Comparison of ENCODE assay signal across 10 mouse cellular contexts in the genomic region with DNA sequence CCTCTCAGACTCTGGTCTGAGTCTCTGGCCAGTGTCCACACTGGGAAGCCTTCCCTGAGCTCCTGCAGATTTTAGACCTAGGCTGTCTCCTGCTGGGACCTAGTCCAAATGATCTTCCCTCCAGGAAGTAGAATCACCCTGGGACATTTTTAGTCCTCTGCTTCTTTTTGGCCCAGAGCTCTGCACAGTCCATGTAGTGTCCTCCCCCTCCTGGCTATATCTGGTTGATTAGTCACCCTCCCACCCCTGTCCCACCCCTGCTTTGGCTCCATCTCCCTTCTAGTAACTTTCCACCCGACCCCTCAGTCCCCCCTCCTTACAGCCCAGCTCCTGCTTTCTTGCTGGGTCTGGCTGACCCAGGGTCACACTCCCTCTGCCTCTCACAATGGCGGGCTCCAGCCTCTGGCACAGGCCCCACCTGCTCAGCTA. TPM values are rescaled to one million over a fixed set of nuclear protein-coding genes. Genes with fewer than 3 reads are reported as not detected.
A peak's percentile ranks its signal among the peaks of the same experiment; 100 is the strongest.
DNase-seq lines count a peak whose midpoint lies in the region; ATAC-seq and TF ChIP-seq lines count a peak whose summit lies in the region.
"Had no signal": no experiment of that assay in that cellular context is flagged by ENCODE, and none has a peak within 500 bp of the region (broad histone marks: within the 10 kb centered on the region; RNA-seq: fewer than 3 reads in every experiment).

No protein-coding gene starts in this region.

- no peaks in the 10 kb centered on the region for H3K27me3 ChIP-seq in kidney, adult 2 months (replicated peaks; ENCODE audit: control insufficient read depth, insufficient read depth, low read length)
- no peaks in the 10 kb centered on the region for H3K27me3 ChIP-seq in forebrain, embryonic 14.5 days (replicated peaks; ENCODE audit: control insufficient read depth, insufficient read depth, low read length)

- no peak overlapping the region; the same call in none of the 2 replicates for H3K27ac ChIP-seq in kidney, adult 2 months (ENCODE audit: insufficient read depth, low read depth, low read length)
- H3K27ac ChIP-seq in embryonic fibroblast, embryonic 13.5 days (ENCODE audit: insufficient read depth, low read length): peak overlapping the region; percentile 7
- H3K27ac ChIP-seq in forebrain, embryonic 14.5 days (ENCODE audit: low read depth, low read length): no peak overlapping the region

- no peak overlapping the region for H3K9ac ChIP-seq in forebrain, embryonic 14.5 days (ENCODE audit: low read length)

- intact Hi-C loops in heart, postnatal 36 days (cut with DNase I): no loop called here

- TF ChIP-seq POLR2A in kidney, adult 2 months (IDR thresholded peaks at IDR 0.05; ENCODE audit: low read depth, low read length): no peak
- no peak for TF ChIP-seq POLR2A in embryonic fibroblast, embryonic 13.5 days (IDR thresholded peaks at IDR 0.05; ENCODE audit: low read depth, low read length)

- H3K4me3 ChIP-seq in kidney, adult 2 months (ENCODE audit: insufficient read depth, low read depth, low read length): no peak overlapping the region
- H3K4me3 ChIP-seq in embryonic fibroblast, embryonic 13.5 days (ENCODE audit: insufficient read depth, low read length): no peak overlapping the region
- H3K4me3 ChIP-seq in forebrain, embryonic 14.5 days (ENCODE audit: low read depth, low read length): no peak overlapping the region
- H3K4me3 ChIP-seq: myocyte had no signal

- H3K4me1 ChIP-seq in kidney, adult 2 months (ENCODE audit: control insufficient read depth, insufficient read depth, low read length): peaks cover 12% of the 10 kb centered on the region
- H3K4me1 ChIP-seq in embryonic fibroblast, embryonic 13.5 days (ENCODE audit: control insufficient read depth, insufficient read depth, low read length): 0 out of 2 replicates have a peak, but pooled peaks cover 3% of the 10 kb centered on the region
- no peaks in the 10 kb centered on the region for H3K4me1 ChIP-seq in forebrain, embryonic 14.5 days (ENCODE audit: control insufficient read depth, insufficient read depth, low read length)

- peak; percentile 77 for DNase-seq in kidney, adult 2 months
- DNase-seq in kidney, adult 11 months: no peak
- DNase-seq in heart, postnatal 36 days: peak; percentile 63 to 64
- peak; percentile 53 for DNase-seq in lung, postnatal 25 days (ENCODE audit: low spot score)
- no peak for DNase-seq in layer of hippocampus, adult 8-10 months (ENCODE audit: low spot score in 2 of 2)
- no peak for DNase-seq in frontal cortex, postnatal 36 days (ENCODE audit: low spot score in 2 of 2)
- no peak for DNase-seq in forebrain, embryonic 14.5 days (ENCODE audit: low spot score)
- DNase-seq: cerebellum, adult 8-10 months had no signal

- WGBS in kidney, adult 2 months: 25% methylated on average over 2 of the region's 2 CpGs
- WGBS in forebrain, embryonic 14.5 days: 14% methylated on average over 2 of the region's 2 CpGs

- no peak overlapping the region for H3K4me2 ChIP-seq in forebrain, embryonic 14.5 days (ENCODE audit: low read length)

- no peak for TF ChIP-seq CTCF in kidney, adult 2 months (conservative IDR thresholded peaks at IDR 0.05; ENCODE audit: insufficient read depth, insufficient read length, low read depth, low read length)
- TF ChIP-seq CTCF in embryonic fibroblast, embryonic 13.5 days (IDR thresholded peaks at IDR 0.05; ENCODE audit: borderline replicate concordance, insufficient read depth, low read length): no peak

- no peaks in the 10 kb centered on the region for H3K36me3 ChIP-seq in kidney, adult 2 months (ENCODE audit: control insufficient read depth, insufficient read depth, low read length)
- no peaks in the 10 kb centered on the region for H3K36me3 ChIP-seq in forebrain, embryonic 14.5 days (ENCODE audit: control insufficient read depth, insufficient read depth, low read length)

- H3K9me3 ChIP-seq in forebrain, embryonic 14.5 days (replicated peaks; ENCODE audit: control insufficient read depth, low read length): no peaks in the 10 kb centered on the region

- no peak for ATAC-seq in forebrain, embryonic 14.5 days

RNA-seq across cellular contexts. Expression of a gene that starts 18.3 kb away (rescaled TPM):
- 18.8 and 21.9 TPM in 2 replicates for polyA plus RNA-seq in kidney, adult 2 months (2012; rRNA removed)
- polyA plus RNA-seq in embryonic fibroblast, embryonic 13.5 days (2011; ENCODE audit: insufficient read length, low read depth, missing spikeins): not detected in 2 replicates
- under 1 TPM in 1 of 2 experiments, not detected in 1; 0.16 TPM for total RNA-seq in heart, postnatal 36 days (2021)
- not detected for total RNA-seq in layer of hippocampus, adult 8-10 months (2022)
- polyA plus RNA-seq in forebrain, embryonic 14.5 days (2014; fragmentation: Nextera tagmentation; extraction: Ambion mirVana): not detected in 2 replicates
- polyA plus RNA-seq: myocyte had no signal

Comparison
In these comparisons a context has a peak if more than half of its experiments do, and no peak if none do; other contexts are left out.
1. DNase-seq: peak in kidney, adult 2 months (single experiment), heart, postnatal 36 days (2 of 2) and lung, postnatal 25 days (single experiment); none in kidney, adult 11 months (single experiment), layer of hippocampus, adult 8-10 months (0 of 2), frontal cortex, postnatal 36 days (0 of 2) and forebrain, embryonic 14.5 days (single experiment).
2. RNA of a gene that starts 18.3 kb away (polyA plus RNA-seq): 18.8 to 21.9 TPM in kidney, adult 2 months; not detected in forebrain, embryonic 14.5 days and not detected in embryonic fibroblast, embryonic 13.5 days; every median in the first group is over 10 times any median in the second.